Mouse (Mus musculus) liver, embryonic 14.5 days (tissue): ENCODE data around the gene Aspscr1. TPM values are rescaled to one million over a fixed set of nuclear protein-coding genes. Genes with fewer than 3 reads are reported as not detected.
A peak's percentile ranks its signal among the peaks of the same experiment; 100 is the strongest.

Source experiments
- ATAC-seq: fragments of 200-750 bp; cut with Nextera tagmentation; 2 replicates; pipeline ENCODE4 v1.8.0; 2017; ENCODE audit warnings: moderate number of reproducible peaks, mild to moderate bottlenecking, moderate library complexity; ENCODE audit not compliant: insufficient read depth
- DNase-seq, 3 experiments: peaks; one replicate each; pipeline ENCODE4 v3.0.0-alpha.2; 2012 to 2013; ENCODE audit warnings: low read depth in 3 of 3, low spot score in 3 of 3
- H3K27ac ChIP-seq: fragments of 300-500 bp; sonication (generic); 2 replicates; pipeline ENCODE4 v1.5.1; 2014; ENCODE audit warnings: moderate library complexity, mild to moderate bottlenecking, control low read depth, inconsistent platforms
- H3K27me3 ChIP-seq: fragments of 300-500 bp; sonication (generic); 2 replicates; pipeline ENCODE4 v1.6.1; 2014; ENCODE audit warnings: mild to moderate bottlenecking, low read length, moderate library complexity; ENCODE audit not compliant: control insufficient read depth, insufficient read depth
- H3K36me3 ChIP-seq: fragments of 300-500 bp; sonication (generic); replicated peaks from 2 replicates; pipeline ENCODE4 v1.6.1; 2014; ENCODE audit warnings: low read depth; ENCODE audit not compliant: control insufficient read depth, insufficient read depth
- H3K4me1 ChIP-seq, 2 experiments: fragments of 200-500 bp in 1 of 2; fragments of 300-500 bp in 1 of 2; sonication (generic) in 1 of 2; replicated peaks; 2 replicates each; pipeline ENCODE4 v1.6.1; 2012 to 2014; ENCODE audit warnings: antibody characterized with exemption in 1 of 2, inconsistent platforms in 1 of 2, low read length in 1 of 2; ENCODE audit not compliant: control insufficient read depth in 2 of 2, insufficient read depth in 2 of 2
- H3K4me2 ChIP-seq: fragments of 300-500 bp; sonication (generic); 2 replicates; pipeline ENCODE4 v1.6.1; 2014; ENCODE audit warnings: low read depth, mild to moderate bottlenecking, control low read depth, moderate library complexity
- H3K4me3 ChIP-seq, 2 experiments: fragments of 200-500 bp in 1 of 2; fragments of 300-500 bp in 1 of 2; sonication (generic) in 1 of 2; 2 replicates each; pipeline ENCODE4 v1.5.1; 2012 to 2014; ENCODE audit warnings: low read depth in 2 of 2, low read length in 2 of 2, mild to moderate bottlenecking in 2 of 2, control low read depth in 1 of 2, inconsistent platforms in 1 of 2, moderate library complexity in 1 of 2; ENCODE audit not compliant: insufficient read depth in 1 of 2
- H3K9ac ChIP-seq: fragments of 300-500 bp; sonication (generic); replicated peaks from 2 replicates; pipeline ENCODE4 v1.6.1; 2014; ENCODE audit warnings: mild to moderate bottlenecking, control low read depth, moderate library complexity
- H3K9me3 ChIP-seq: fragments of 300-500 bp; sonication (generic); 2 replicates; pipeline ENCODE4 v1.6.1; 2016; ENCODE audit warnings: low read length, mixed read lengths; ENCODE audit not compliant: control insufficient read depth
- CTCF ChIP-seq: IDR thresholded peaks from 2 replicates; pipeline ENCODE4 v1.5.1; 2016; ENCODE audit warnings: antibody characterized with exemption, low read depth, control low read depth
- EP300 ChIP-seq: IDR thresholded peaks from 2 replicates; pipeline ENCODE4 v1.6.1; 2016; ENCODE audit warnings: antibody characterized with exemption, low read depth
- WGBS: fragments of 180-500 bp; shearing (Covaris S2); extraction: QIAGEN DNeasy Blood & Tissue Kit; methylation state at CpG from one replicate; pipeline ENCODE4 v1.1.7; 2014; ENCODE audit not compliant: insufficient replicate concordance; 5-methylcytosine and 5-hydroxymethylcytosine counted together
- polyA plus RNA-seq, 2 experiments: library from polyadenylated mRNA; depleted of rRNA in 1 of 2; stranded (reverse) in 1 of 2; unstranded in 1 of 2; fragments of >200 nt; fragmentation: Nextera tagmentation in 1 of 2; extraction: Ambion mirVana in 1 of 2; gene quantifications; 2 replicates each; pipeline versions ENCODE4 v1.2.1 to v1.2.3; 2012 to 2014

Aspscr1 gene
- polyA plus RNA-seq, 2 experiments, result 16.9 to 34.6 TPM

GRCm38 (mm10) chr11:120719242-120719641 lies 46.5 kb downstream of the Aspscr1 start:
- Histone ChIP-seq H3K4me2 (no peak overlapping the region), H3K4me3 (no peak overlapping the region), H3K36me3 (no peaks in the 10 kb centered on the region; the same call in 1 of the 2 replicates), H3K4me1 (peaks cover 3 to 11% of the 10 kb centered on the region in 2 experiments), H3K9me3 (no peaks in the 10 kb centered on the region), H3K9ac (no peak overlapping the region), H3K27me3 (peaks cover 24% of the 10 kb centered on the region), H3K27ac (no peak overlapping the region)
- TF ChIP-seq CTCF (no peak), EP300 (no peak)
- DNase-seq, result no peak
- ATAC-seq, result no peak
- 76% methylated on average over 9 of the region's 9 CpGs for WGBS

DNA sequence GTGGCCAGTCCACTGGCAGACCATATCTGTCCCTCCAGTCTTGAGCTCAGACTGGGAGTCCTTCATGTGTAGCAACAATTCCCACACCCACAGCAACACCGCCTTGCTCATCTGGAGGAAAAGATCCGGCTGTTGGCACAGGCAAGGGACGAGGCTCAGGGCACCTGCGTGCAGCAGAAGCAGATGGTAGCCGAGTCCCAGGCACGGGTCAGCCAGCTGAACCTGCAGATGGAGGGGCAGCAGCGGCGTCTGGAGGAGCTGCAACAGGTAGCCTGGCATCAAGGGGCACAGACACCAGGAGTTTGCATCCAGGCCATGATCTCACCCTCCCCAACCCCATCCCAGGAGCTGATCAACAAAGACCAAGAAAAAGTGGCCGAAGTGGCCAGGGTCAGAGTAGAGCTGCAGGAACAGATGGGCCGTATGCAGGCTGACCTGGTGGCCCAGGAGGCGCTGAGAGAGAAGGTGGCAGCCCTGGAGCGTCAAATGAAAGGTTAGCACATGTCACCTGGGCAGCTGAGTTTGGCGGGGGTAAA lies 47.1 kb downstream of the Aspscr1 start:
- Histone ChIP-seq H3K4me2 (no peak overlapping the region), H3K27me3 (peaks cover 24% of the 10 kb centered on the region), H3K4me3 (no peak overlapping the region), H3K36me3 (no peaks in the 10 kb centered on the region; the same call in 1 of the 2 replicates), H3K9me3 (no peaks in the 10 kb centered on the region), H3K27ac (no peak overlapping the region), H3K4me1 (peaks cover 0 to 4% of the 10 kb centered on the region in 2 experiments; a peak in 2 of 4 replicates), H3K9ac (no peak overlapping the region)
- TF ChIP-seq EP300 (no peak), CTCF (no peak)
- 82% methylated on average over 13 of the region's 13 CpGs for WGBS
- ATAC-seq (no peak), DNase-seq (no peak)

GRCm38 (mm10) chr11:120720450-120720849 lies 47.7 kb downstream of the Aspscr1 start:
- Histone ChIP-seq H3K4me3 (no peak overlapping the region), H3K27ac (no peak overlapping the region), H3K4me1 (peaks cover 0 to 4% of the 10 kb centered on the region in 2 experiments; a peak in 1 of 4 replicates), H3K36me3 (no peaks in the 10 kb centered on the region; the same call in 1 of the 2 replicates), H3K27me3 (peaks cover 24% of the 10 kb centered on the region), H3K9me3 (no peaks in the 10 kb centered on the region), H3K4me2 (no peak overlapping the region), H3K9ac (no peak overlapping the region)
- TF ChIP-seq CTCF (peak; percentile 93), EP300 (no peak)
- ATAC-seq, result peak; percentile 11; the same call in 1 of the 2 replicates
- DNase-seq, result peak; percentile 65 to 79 (median 66)
- WGBS, result 9% methylated on average over 17 of the region's 17 CpGs

- no peak for DNase-seq
- Histone ChIP-seq H3K9ac (no peak within 1 kb of the TSS), H3K36me3 (no peaks in the 10 kb centered on the region; the same call in 1 of the 2 replicates), H3K27me3 (peaks cover 24% of the 10 kb centered on the region), H3K4me2 (peak within 1 kb of the TSS; percentile 66), H3K4me1 (peaks cover 0 to 4% of the 10 kb centered on the region in 2 experiments; a peak in 1 of 4 replicates), H3K27ac (no peak within 1 kb of the TSS), H3K9me3 (no peaks in the 10 kb centered on the region), H3K4me3 (peak within 1 kb of the TSS; percentile 29 to 50)
- peak; percentile 23; the same call in 1 of the 2 replicates for ATAC-seq
- TF ChIP-seq EP300, result no peak
- no peak for TF ChIP-seq CTCF
- 2% methylated on average over 88 of the region's 90 CpGs for WGBS
Measured at GRCm38 (mm10) chr11:120721124-120722066, 48.6 kb downstream of the Aspscr1 start, which contains the start of gene Rac3. Gene Rac3 (plus strand): TSS chr11:120721470.

DNA sequence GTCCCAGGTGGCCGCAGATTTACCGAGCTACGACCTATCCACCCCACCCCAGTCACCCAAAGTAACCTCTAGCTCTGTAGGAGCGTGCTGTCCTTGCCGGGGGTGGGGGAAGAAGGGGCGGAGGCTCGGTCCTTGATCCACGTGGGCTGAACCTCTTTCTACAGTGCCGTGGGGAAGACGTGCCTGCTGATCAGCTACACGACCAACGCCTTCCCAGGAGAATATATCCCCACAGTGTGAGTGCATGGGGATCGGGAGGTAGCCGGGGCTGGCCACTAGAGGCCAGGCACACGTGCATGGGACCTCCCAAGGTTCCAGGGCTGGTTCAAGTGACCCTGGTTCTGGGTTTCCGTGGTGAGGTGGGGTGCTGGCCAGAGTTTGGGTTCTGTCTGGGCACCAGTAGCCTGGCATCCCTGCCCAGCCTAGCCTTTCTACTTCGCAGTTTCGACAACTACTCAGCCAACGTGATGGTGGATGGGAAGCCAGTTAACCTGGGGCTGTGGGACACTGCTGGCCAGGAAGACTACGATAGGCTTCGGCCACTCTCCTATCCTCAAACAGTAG lies 49.4 kb downstream of the Aspscr1 start:
- TF ChIP-seq EP300 (no peak), CTCF (no peak)
- Histone ChIP-seq H3K4me1 (peaks cover 0 to 4% of the 10 kb centered on the region in 2 experiments; a peak in 1 of 4 replicates), H3K9ac (no peak overlapping the region), H3K27ac (no peak overlapping the region), H3K4me3 (peak overlapping the region; percentile 29 to 50), H3K27me3 (peaks cover 24% of the 10 kb centered on the region), H3K9me3 (no peaks in the 10 kb centered on the region), H3K4me2 (peak overlapping the region; percentile 66), H3K36me3 (no peaks in the 10 kb centered on the region; the same call in 1 of the 2 replicates)
- DNase-seq, result no peak
- 20% methylated on average over 21 of the region's 21 CpGs for WGBS
- ATAC-seq, result no peak
